Mouse (Mus musculus): ENCODE data around the gene Znrf2.
A peak's percentile ranks its signal among the peaks of the same experiment; 100 is the strongest.
"Not testable (repeated sequence)": the region's sequence is repeated elsewhere in the genome, so short reads cannot be mapped to it uniquely, and the experiment has no call there.

Znrf2 gene

GRCm38 (mm10) chr6:54809531-54810313 is 7.0 kb upstream of the Znrf2 start:
- DNase-seq (ENCODE audit: extremely low spot score): no peak

GRCm38 (mm10) chr6:54810314-54810646 is 6.4 kb upstream of the Znrf2 start:
- no peak for DNase-seq (ENCODE audit: extremely low spot score)

- no peak for DNase-seq (ENCODE audit: extremely low spot score)
These were observed 5.0 kb upstream of the Znrf2 start for GRCm38 (mm10) chr6:54811546-54812250.

GRCm38 (mm10) chr6:54812276-54812675 is 4.4 kb upstream of the Znrf2 start:
- DNase-seq (ENCODE audit: extremely low spot score): no peak

- DNase-seq (ENCODE audit: extremely low spot score): no peak
These were observed 1.1 kb upstream of the Znrf2 start for GRCm38 (mm10) chr6:54815428-54816130.

- DNase-seq (ENCODE audit: extremely low spot score): peak; percentile 72
These were observed 601 bp downstream of the Znrf2 start for GRCm38 (mm10) chr6:54817266-54817767.

- DNase-seq (ENCODE audit: extremely low spot score): no peak
These were observed 1.7 kb downstream of the Znrf2 start for GRCm38 (mm10) chr6:54818389-54818788.

- DNase-seq (ENCODE audit: extremely low spot score): no peak
These were observed 2.6 kb downstream of the Znrf2 start for GRCm38 (mm10) chr6:54819272-54819671.

GRCm38 (mm10) chr6:54819746-54820145 is 3.0 kb downstream of the Znrf2 start:
- no peak for DNase-seq (ENCODE audit: extremely low spot score)

GRCm38 (mm10) chr6:54822348-54822747 is 5.6 kb downstream of the Znrf2 start:
- no peak for DNase-seq (ENCODE audit: extremely low spot score)

GRCm38 (mm10) chr6:54824561-54824960 is 7.8 kb downstream of the Znrf2 start:
- DNase-seq (ENCODE audit: extremely low spot score): not testable (repeated sequence)

GRCm38 (mm10) chr6:54827481-54827880 is 10.8 kb downstream of the Znrf2 start:
- DNase-seq (ENCODE audit: extremely low spot score): no peak

- DNase-seq (ENCODE audit: extremely low spot score): no peak
These were observed 11.6 kb downstream of the Znrf2 start for GRCm38 (mm10) chr6:54828274-54828673.

GRCm38 (mm10) chr6:54830048-54830772 is 13.5 kb downstream of the Znrf2 start:
- DNase-seq (ENCODE audit: extremely low spot score): no peak

- no peak for DNase-seq (ENCODE audit: extremely low spot score)
These were observed 14.5 kb downstream of the Znrf2 start for GRCm38 (mm10) chr6:54831069-54831720.

GRCm38 (mm10) chr6:54833427-54833826 is 16.7 kb downstream of the Znrf2 start:
- DNase-seq (ENCODE audit: extremely low spot score): no peak

- no peak for DNase-seq (ENCODE audit: extremely low spot score)
These were observed 19.9 kb downstream of the Znrf2 start for GRCm38 (mm10) chr6:54836666-54837065.

GRCm38 (mm10) chr6:54841399-54841798 is 24.7 kb downstream of the Znrf2 start:
- no peak for DNase-seq (ENCODE audit: extremely low spot score)

- no peak for DNase-seq (ENCODE audit: extremely low spot score)
These were observed 25.3 kb downstream of the Znrf2 start for GRCm38 (mm10) chr6:54842041-54842440.

GRCm38 (mm10) chr6:54848546-54848945 is 31.8 kb downstream of the Znrf2 start:
- no peak for DNase-seq (ENCODE audit: extremely low spot score)
